Mouse (Mus musculus) left cerebral cortex, adult 11 months (tissue): Measurements from ENCODE around the gene Pdcd1.
"Not testable (repeated sequence)": the region's sequence is repeated elsewhere in the genome, so short reads cannot be mapped to it uniquely, and the experiment has no call there.

Source experiments
- DNase-seq: peaks from one replicate; pipeline ENCODE4 v3.0.0; 2022; ENCODE audit warnings: low spot score

Pdcd1 gene

GRCm38 (mm10) chr1:94028741-94029140 is 23.6 kb downstream of the Pdcd1 start:
- DNase-seq: no peak

GRCm38 (mm10) chr1:94027506-94028108 is 24.7 kb downstream of the Pdcd1 start:
- no peak for DNase-seq

GRCm38 (mm10) chr1:94020151-94020550 is 32.2 kb downstream of the Pdcd1 start, which contains the start of gene Neu4:
TSS of gene Neu4 (plus strand) at chr1:94020451.
- DNase-seq: no peak

- DNase-seq: no peak
These were observed 40.7 kb downstream of the Pdcd1 start for GRCm38 (mm10) chr1:94011643-94012042.

GRCm38 (mm10) chr1:94008826-94009225 is 43.5 kb downstream of the Pdcd1 start:
- DNase-seq: peak; percentile 67

- not testable (repeated sequence) for DNase-seq
These were observed 46.3 kb downstream of the Pdcd1 start for GRCm38 (mm10) chr1:94005954-94006506.

- DNase-seq: no peak
These were observed 51.3 kb downstream of the Pdcd1 start for GRCm38 (mm10) chr1:94001023-94001422.

GRCm38 (mm10) chr1:93991491-93991890 is 60.9 kb downstream of the Pdcd1 start:
- not testable (repeated sequence) for DNase-seq

GRCm38 (mm10) chr1:93991068-93991467 is 61.3 kb downstream of the Pdcd1 start:
- not testable (repeated sequence) for DNase-seq

- DNase-seq: not testable (repeated sequence)
These were observed 62.1 kb downstream of the Pdcd1 start, which contains the start of gene Gal3st2c for GRCm38 (mm10) chr1:93990209-93990608. TSS of gene Gal3st2c (plus strand) at chr1:93990509.

- DNase-seq: no peak
These were observed 63.6 kb downstream of the Pdcd1 start for GRCm38 (mm10) chr1:93988786-93989185.
